Mouse (Mus musculus) myocyte (in vitro differentiated cells): Measurements from ENCODE around the gene Xrcc6. TPM values are rescaled to one million over a fixed set of nuclear protein-coding genes. Genes with fewer than 3 reads are reported as not detected.
A peak's percentile ranks its signal among the peaks of the same experiment; 100 is the strongest.

ENCODE experiments used
- H3K27me3 ChIP-seq: one replicate; pipeline ENCODE4 v1.6.1; 2011; ENCODE audit not compliant: control insufficient read depth, insufficient read depth, insufficient read length
- H3K36me3 ChIP-seq: one replicate; pipeline ENCODE4 v1.6.1; 2011; ENCODE audit not compliant: control insufficient read depth, insufficient read depth
- H3K4me2 ChIP-seq: one replicate; pipeline ENCODE4 v1.6.1; 2011; ENCODE audit warnings: low read depth, control low read depth
- H3K4me3 ChIP-seq: one replicate; pipeline ENCODE4 v1.5.1; 2011; ENCODE audit warnings: mild to moderate bottlenecking, control low read depth, moderate library complexity
- H3K79me2 ChIP-seq: one replicate; pipeline ENCODE4 v1.6.1; 2011; ENCODE audit not compliant: control insufficient read depth, insufficient read depth
- H3ac ChIP-seq: one replicate; pipeline ENCODE4 v1.6.1; 2011; ENCODE audit not compliant: control insufficient read depth, insufficient read length
- CEBPB ChIP-seq: IDR thresholded peaks from 2 replicates; pipeline ENCODE4 v1.6.1; 2011; ENCODE audit warnings: mild to moderate bottlenecking, moderate library complexity; ENCODE audit not compliant: poor library complexity, insufficient read depth, severe bottlenecking
- E2F4 ChIP-seq: IDR thresholded peaks from one replicate; pipeline ENCODE4 v1.6.1; 2011; ENCODE audit warnings: mild to moderate bottlenecking, control low read depth, moderate library complexity; ENCODE audit not compliant: insufficient read depth
- MAX ChIP-seq: IDR thresholded peaks from one replicate; pipeline ENCODE4 v1.6.1; 2011; ENCODE audit warnings: low read depth, mild to moderate bottlenecking, control low read depth
- MYOD1 ChIP-seq, 3 experiments: IDR thresholded peaks; one replicate each; pipeline ENCODE4 v1.6.1; 2011; ENCODE audit warnings: control low read depth in 2 of 3, low read depth in 2 of 3, mild to moderate bottlenecking in 2 of 3, moderate library complexity in 1 of 3; ENCODE audit not compliant: insufficient read length in 2 of 3, control insufficient read depth in 1 of 3
- MYOG ChIP-seq, 3 experiments: IDR thresholded peaks; one replicate each; pipeline ENCODE4 v1.6.1; 2011; ENCODE audit warnings: control low read depth in 2 of 3, low read depth in 2 of 3, mild to moderate bottlenecking in 2 of 3; ENCODE audit not compliant: insufficient read length in 2 of 3, control insufficient read depth in 1 of 3, insufficient read depth in 1 of 3
- POLR2A ChIP-seq: IDR thresholded peaks from one replicate; pipeline ENCODE4 v1.6.1; 2011; ENCODE audit warnings: low read depth, mild to moderate bottlenecking, control low read depth, moderate library complexity; ENCODE audit not compliant: insufficient read length
- POLR2AphosphoS2 ChIP-seq: IDR thresholded peaks from one replicate; pipeline ENCODE4 v1.6.1; 2011; ENCODE audit warnings: low read depth, control low read depth; ENCODE audit not compliant: insufficient read length
- REST ChIP-seq: IDR thresholded peaks from one replicate; pipeline ENCODE4 v1.6.1; 2011; ENCODE audit warnings: mild to moderate bottlenecking, control low read depth, moderate library complexity; ENCODE audit not compliant: insufficient read depth, insufficient read length
- SRF ChIP-seq: IDR thresholded peaks from one replicate; pipeline ENCODE4 v1.6.1; 2011; ENCODE audit warnings: low read depth; ENCODE audit not compliant: control insufficient read depth, insufficient read length
- TCF12 ChIP-seq: IDR thresholded peaks from one replicate; pipeline ENCODE4 v1.6.1; 2011; ENCODE audit warnings: mild to moderate bottlenecking, control low read depth; ENCODE audit not compliant: poor library complexity, insufficient read depth, severe bottlenecking
- TCF3 ChIP-seq: IDR thresholded peaks from one replicate; pipeline ENCODE4 v1.6.1; 2011; ENCODE audit warnings: low read depth, control low read depth; ENCODE audit not compliant: insufficient read length
- USF1 ChIP-seq: IDR thresholded peaks from one replicate; pipeline ENCODE4 v1.6.1; 2011; ENCODE audit warnings: low read depth, mild to moderate bottlenecking, control low read depth, moderate library complexity
- polyA plus RNA-seq: library from polyadenylated mRNA; unstranded; fragments of >200 nt; fragmentation: generic; extraction: Trizol; gene quantifications from one replicate; pipeline ENCODE4 v1.2.1, GENCODE M21; 2012; ENCODE audit warnings: missing spikeins

The Xrcc6 gene
- polyA plus RNA-seq, 1 experiment = 46.3 TPM

- no peaks in the 10 kb centered on the region for H3K79me2 ChIP-seq
- H3K4me3 ChIP-seq = no peak overlapping the region
- no peak overlapping the region for H3ac ChIP-seq
- H3K27me3 ChIP-seq = no peaks in the 10 kb centered on the region
- no peaks in the 10 kb centered on the region for H3K36me3 ChIP-seq
- TF ChIP-seq CEBPB = no peak
- no peak for TF ChIP-seq USF1
- no peak for TF ChIP-seq E2F4
- no peak for TF ChIP-seq POLR2A
- TF ChIP-seq MAX = no peak
- TF ChIP-seq POLR2AphosphoS2 = no peak
- no peak for TF ChIP-seq MYOG (IDR thresholded peaks at IDR 0.05; ENCODE audit: control insufficient read depth in 1 of 3, insufficient read depth in 1 of 3, insufficient read length in 2 of 3, low read depth in 2 of 3)
- no peak for TF ChIP-seq REST
- TF ChIP-seq SRF = no peak
- no peak for TF ChIP-seq MYOD1 (IDR thresholded peaks at IDR 0.05; ENCODE audit: control insufficient read depth in 1 of 3, insufficient read length in 2 of 3, low read depth in 2 of 3)
- TF ChIP-seq TCF12 = no peak
- no peak for TF ChIP-seq TCF3
- no peak overlapping the region for H3K4me2 ChIP-seq
These were observed 44.4 kb upstream of the Xrcc6 start for GRCm38 (mm10) chr15:81943176-81943749.

DNA sequence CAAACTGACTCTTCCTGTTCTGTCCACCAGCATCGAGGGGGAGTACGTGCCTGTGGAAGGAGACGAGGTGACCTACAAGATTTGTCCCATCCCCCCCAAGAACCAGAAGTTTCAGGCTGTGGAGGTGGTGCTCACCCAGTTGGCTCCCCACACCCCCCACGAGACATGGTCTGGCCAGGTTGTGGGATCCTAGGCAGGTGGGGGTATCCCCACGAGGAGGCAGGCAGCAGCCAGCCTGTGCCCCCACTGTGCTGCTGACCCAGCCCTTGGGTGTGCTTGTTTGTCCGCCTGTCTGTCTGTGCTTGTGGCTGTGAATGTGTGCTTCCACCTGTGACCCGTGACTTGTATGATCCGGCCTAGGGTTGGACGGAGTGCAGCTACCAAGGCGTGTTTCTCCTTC, 38.6 kb upstream of the Xrcc6 start:
- H3ac ChIP-seq = no peak overlapping the region
- no peak overlapping the region for H3K4me3 ChIP-seq
- H3K36me3 ChIP-seq = no peaks in the 10 kb centered on the region
- no peaks in the 10 kb centered on the region for H3K79me2 ChIP-seq
- no peaks in the 10 kb centered on the region for H3K27me3 ChIP-seq
- H3K4me2 ChIP-seq = no peak overlapping the region
- no peak for TF ChIP-seq SRF
- no peak for TF ChIP-seq USF1
- peak; percentile 76 for TF ChIP-seq POLR2AphosphoS2
- no peak for TF ChIP-seq TCF3
- no peak for TF ChIP-seq MYOG (IDR thresholded peaks at IDR 0.05; ENCODE audit: control insufficient read depth in 1 of 3, insufficient read depth in 1 of 3, insufficient read length in 2 of 3, low read depth in 2 of 3)
- TF ChIP-seq MAX = no peak
- no peak for TF ChIP-seq CEBPB

DNA sequence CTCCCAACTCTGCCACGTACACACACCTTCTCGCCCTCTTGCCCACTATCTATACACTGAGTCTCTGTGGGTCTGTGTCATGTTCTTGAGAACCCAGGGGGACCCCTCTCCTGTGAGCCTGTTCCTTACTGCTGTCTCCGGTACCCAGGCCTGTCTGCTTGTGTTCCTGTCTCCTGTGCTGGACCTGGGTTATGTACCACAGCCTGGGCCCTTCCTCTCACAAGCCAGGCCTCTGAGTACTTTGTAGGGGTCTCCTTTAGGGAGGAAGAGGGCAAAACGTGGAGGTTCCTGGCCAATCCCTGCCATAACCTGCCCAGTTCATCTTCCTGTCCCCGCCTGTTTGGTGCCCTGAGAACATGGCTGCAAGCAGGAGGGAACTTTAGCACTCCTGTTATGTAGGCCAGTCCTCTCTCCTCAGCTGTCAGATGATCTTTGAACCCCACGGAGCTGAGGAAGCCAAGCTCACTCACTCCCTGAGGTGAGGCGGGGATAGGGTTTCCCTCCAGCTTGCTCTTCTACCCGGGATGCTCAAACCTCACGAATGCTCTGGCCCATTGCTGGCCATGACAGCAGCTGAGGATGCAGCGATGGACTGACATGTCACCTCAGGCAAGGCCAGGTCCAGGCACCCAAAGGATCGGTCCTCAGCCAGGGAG, 38.0 kb upstream of the Xrcc6 start:
- Histone ChIP-seq H3K36me3 (no peaks in the 10 kb centered on the region), H3K4me3 (no peak overlapping the region), H3K27me3 (no peaks in the 10 kb centered on the region), H3K79me2 (no peaks in the 10 kb centered on the region), H3ac (no peak overlapping the region), H3K4me2 (no peak overlapping the region)
- TF ChIP-seq SRF (no peak), POLR2AphosphoS2 (peak; percentile 73)

DNA sequence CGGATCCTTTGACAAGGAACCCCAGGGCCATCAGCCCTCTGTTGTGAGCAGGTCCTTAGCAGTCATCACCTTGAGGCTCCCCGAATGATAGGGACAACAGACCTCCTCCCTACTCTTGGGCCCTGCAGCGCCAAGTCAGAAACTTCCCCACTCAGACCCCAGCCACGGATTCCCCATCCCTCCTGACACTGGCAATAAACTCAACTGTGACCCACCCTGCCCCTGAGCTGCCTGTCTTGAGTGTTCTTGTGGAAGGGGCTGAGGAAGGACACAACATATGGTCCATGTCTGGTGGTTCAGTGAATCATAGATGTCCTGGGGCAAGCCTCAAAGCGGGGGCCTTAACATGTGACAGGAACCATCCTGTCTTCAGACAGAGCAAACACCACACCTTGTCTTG, 36.9 kb upstream of the Xrcc6 start:
- no peak overlapping the region for H3K4me2 ChIP-seq
- no peak overlapping the region for H3K4me3 ChIP-seq
- H3K36me3 ChIP-seq = peaks cover 9% of the 10 kb centered on the region
- no peaks in the 10 kb centered on the region for H3K79me2 ChIP-seq
- TF ChIP-seq POLR2AphosphoS2 = no peak
- no peak for TF ChIP-seq MAX
- no peak for TF ChIP-seq MYOG (IDR thresholded peaks at IDR 0.05; ENCODE audit: control insufficient read depth in 1 of 3, insufficient read depth in 1 of 3, insufficient read length in 2 of 3, low read depth in 2 of 3)
- TF ChIP-seq E2F4 = no peak
- no peak for TF ChIP-seq USF1
- TF ChIP-seq TCF3 = no peak
- TF ChIP-seq CEBPB = no peak
- TF ChIP-seq SRF = no peak
- no peak for TF ChIP-seq POLR2A
- no peak for TF ChIP-seq REST
- no peak for TF ChIP-seq MYOD1 (IDR thresholded peaks at IDR 0.05; ENCODE audit: control insufficient read depth in 1 of 3, insufficient read length in 2 of 3, low read depth in 2 of 3)
- TF ChIP-seq TCF12 = no peak
- no peaks in the 10 kb centered on the region for H3K27me3 ChIP-seq
- no peak overlapping the region for H3ac ChIP-seq

GRCm38 (mm10) chr15:81951159-81951558, 36.5 kb upstream of the Xrcc6 start:
- no peaks in the 10 kb centered on the region for H3K27me3 ChIP-seq
- H3K4me2 ChIP-seq = no peak overlapping the region
- H3ac ChIP-seq = no peak overlapping the region
- H3K36me3 ChIP-seq = peaks cover 11% of the 10 kb centered on the region
- no peaks in the 10 kb centered on the region for H3K79me2 ChIP-seq
- H3K4me3 ChIP-seq = no peak overlapping the region
- no peak for TF ChIP-seq REST
- TF ChIP-seq E2F4 = no peak
- no peak for TF ChIP-seq TCF3
- TF ChIP-seq MYOD1 (IDR thresholded peaks at IDR 0.05; ENCODE audit: control insufficient read depth in 1 of 3, insufficient read length in 2 of 3, low read depth in 2 of 3) = no peak
- TF ChIP-seq MAX = no peak
